Mouse (Mus musculus) liver, embryonic 14.5 days (tissue): ENCODE data around the gene Washc1.

Source experiments
- CTCF ChIP-seq: IDR thresholded peaks from 2 replicates; pipeline ENCODE4 v1.5.1; 2016; ENCODE audit warnings: antibody characterized with exemption, low read depth, control low read depth
- EP300 ChIP-seq: IDR thresholded peaks from 2 replicates; pipeline ENCODE4 v1.6.1; 2016; ENCODE audit warnings: antibody characterized with exemption, low read depth

GRCm38 (mm10) chr17:66112166-66112565 is 821 bp downstream of the Washc1 start:
- no peak for TF ChIP-seq CTCF
- TF ChIP-seq EP300 = no peak
